Mouse (Mus musculus): Measurements from ENCODE around the gene Scrt2. TPM values are rescaled to one million over a fixed set of nuclear protein-coding genes. Genes with fewer than 3 reads are reported as not detected.
A peak's percentile ranks its signal among the peaks of the same experiment; 100 is the strongest.

Scrt2 gene
- polyA plus RNA-seq, 1 experiment from 2014 or later: 0.06 TPM

GRCm38 (mm10) chr2:152101761-152102160 is 20.4 kb downstream of the Scrt2 start:
- Histone ChIP-seq H3K27me3 (ENCODE audit: control insufficient read depth, insufficient read depth, low read length) (no peaks in the 10 kb centered on the region), H3K4me1 (ENCODE audit: control insufficient read depth, insufficient read depth, low read length) (peaks cover 5% of the 10 kb centered on the region; the same call in 1 of the 2 replicates), H3K9me3 (replicated peaks; ENCODE audit: control insufficient read depth, low read length) (no peaks in the 10 kb centered on the region), H3K4me2 (ENCODE audit: low read depth, low read length) (no peak overlapping the region), H3K4me3 (replicated peaks; ENCODE audit: low read length) (no peak overlapping the region), H3K27ac (ENCODE audit: low read length) (no peak overlapping the region), H3K36me3 (ENCODE audit: control insufficient read depth, insufficient read depth, low read length) (no peaks in the 10 kb centered on the region), H3K9ac (ENCODE audit: low read length) (no peak overlapping the region)
- no peak for ATAC-seq (ENCODE audit: insufficient read depth, low FRiP score)
- WGBS: 67% methylated on average over 13 of the region's 13 CpGs

GRCm38 (mm10) chr2:152102369-152102768 is 21.0 kb downstream of the Scrt2 start:
- Histone ChIP-seq H3K9me3 (replicated peaks; ENCODE audit: control insufficient read depth, low read length) (no peaks in the 10 kb centered on the region), H3K4me3 (replicated peaks; ENCODE audit: low read length) (no peak overlapping the region), H3K27me3 (ENCODE audit: control insufficient read depth, insufficient read depth, low read length) (no peaks in the 10 kb centered on the region), H3K4me1 (ENCODE audit: control insufficient read depth, insufficient read depth, low read length) (peaks cover 5% of the 10 kb centered on the region; the same call in 1 of the 2 replicates), H3K27ac (ENCODE audit: low read length) (no peak overlapping the region), H3K36me3 (ENCODE audit: control insufficient read depth, insufficient read depth, low read length) (no peaks in the 10 kb centered on the region), H3K4me2 (ENCODE audit: low read depth, low read length) (no peak overlapping the region), H3K9ac (ENCODE audit: low read length) (no peak overlapping the region)
- ATAC-seq (ENCODE audit: insufficient read depth, low FRiP score): no peak
- 49% methylated on average over 6 of the region's 6 CpGs for WGBS

- Histone ChIP-seq H3K27ac (ENCODE audit: low read length) (0 out of 2 replicates have a peak overlapping the region, but pooled peaks have one; percentile 34), H3K4me1 (ENCODE audit: control insufficient read depth, insufficient read depth, low read length) (peaks cover 5% of the 10 kb centered on the region; the same call in 1 of the 2 replicates), H3K4me3 (replicated peaks; ENCODE audit: low read length) (peak overlapping the region; percentile 79), H3K36me3 (ENCODE audit: control insufficient read depth, insufficient read depth, low read length) (no peaks in the 10 kb centered on the region), H3K9ac (ENCODE audit: low read length) (peak overlapping the region; percentile 89), H3K9me3 (replicated peaks; ENCODE audit: control insufficient read depth, low read length) (no peaks in the 10 kb centered on the region), H3K27me3 (ENCODE audit: control insufficient read depth, insufficient read depth, low read length) (no peaks in the 10 kb centered on the region), H3K4me2 (ENCODE audit: low read depth, low read length) (peak overlapping the region; percentile 84)
- 19% methylated on average over 17 of the region's 17 CpGs for WGBS
- ATAC-seq (ENCODE audit: insufficient read depth, low FRiP score): no peak; the same call in 1 of the 2 replicates
Measured at GRCm38 (mm10) chr2:152104711-152105317, 23.5 kb downstream of the Scrt2 start.

GRCm38 (mm10) chr2:152105318-152106224 is 24.2 kb downstream of the Scrt2 start, which contains the start of gene Srxn1:
TSS of gene Srxn1 (plus strand) at chr2:152105516.
- ATAC-seq (ENCODE audit: insufficient read depth, low FRiP score): peak; percentile 91
- no peaks in the 10 kb centered on the region for H3K9me3 ChIP-seq (replicated peaks; ENCODE audit: control insufficient read depth, low read length)
- H3K27me3 ChIP-seq (ENCODE audit: control insufficient read depth, insufficient read depth, low read length): no peaks in the 10 kb centered on the region
- peak within 1 kb of the TSS; percentile 89 for H3K9ac ChIP-seq (ENCODE audit: low read length)
- H3K4me2 ChIP-seq (ENCODE audit: low read depth, low read length): peak within 1 kb of the TSS; percentile 84
- peaks cover 5% of the 10 kb centered on the region; the same call in 1 of the 2 replicates for H3K4me1 ChIP-seq (ENCODE audit: control insufficient read depth, insufficient read depth, low read length)
- 1% methylated on average over 83 of the region's 84 CpGs for WGBS
- 0 out of 2 replicates have a peak within 1 kb of the TSS, but pooled peaks have one; percentile 34 for H3K27ac ChIP-seq (ENCODE audit: low read length)
- H3K4me3 ChIP-seq (replicated peaks; ENCODE audit: low read length): peak within 1 kb of the TSS; percentile 79
- H3K36me3 ChIP-seq (ENCODE audit: control insufficient read depth, insufficient read depth, low read length): no peaks in the 10 kb centered on the region

GRCm38 (mm10) chr2:152106225-152106595 is 24.9 kb downstream of the Scrt2 start:
- Histone ChIP-seq H3K4me3 (replicated peaks; ENCODE audit: low read length) (peak overlapping the region; percentile 79), H3K9ac (ENCODE audit: low read length) (no peak overlapping the region; the same call in 1 of the 2 replicates), H3K27me3 (ENCODE audit: control insufficient read depth, insufficient read depth, low read length) (no peaks in the 10 kb centered on the region), H3K4me2 (ENCODE audit: low read depth, low read length) (peak overlapping the region; percentile 84), H3K36me3 (ENCODE audit: control insufficient read depth, insufficient read depth, low read length) (no peaks in the 10 kb centered on the region), H3K9me3 (replicated peaks; ENCODE audit: control insufficient read depth, low read length) (no peaks in the 10 kb centered on the region), H3K27ac (ENCODE audit: low read length) (no peak overlapping the region), H3K4me1 (ENCODE audit: control insufficient read depth, insufficient read depth, low read length) (peaks cover 5% of the 10 kb centered on the region; the same call in 1 of the 2 replicates)
- ATAC-seq (ENCODE audit: insufficient read depth, low FRiP score): no peak
- WGBS: 86% methylated on average over 3 of the region's 3 CpGs

GRCm38 (mm10) chr2:152106597-152106996 is 25.3 kb downstream of the Scrt2 start:
- Histone ChIP-seq H3K4me3 (replicated peaks; ENCODE audit: low read length) (no peak overlapping the region), H3K27ac (ENCODE audit: low read length) (no peak overlapping the region), H3K4me1 (ENCODE audit: control insufficient read depth, insufficient read depth, low read length) (peaks cover 5% of the 10 kb centered on the region; the same call in 1 of the 2 replicates), H3K9me3 (replicated peaks; ENCODE audit: control insufficient read depth, low read length) (no peaks in the 10 kb centered on the region), H3K4me2 (ENCODE audit: low read depth, low read length) (no peak overlapping the region), H3K27me3 (ENCODE audit: control insufficient read depth, insufficient read depth, low read length) (no peaks in the 10 kb centered on the region), H3K9ac (ENCODE audit: low read length) (no peak overlapping the region), H3K36me3 (ENCODE audit: control insufficient read depth, insufficient read depth, low read length) (no peaks in the 10 kb centered on the region)
- ATAC-seq (ENCODE audit: insufficient read depth, low FRiP score): no peak
- 94% methylated on average over 10 of the region's 10 CpGs for WGBS

- ATAC-seq (ENCODE audit: insufficient read depth, low FRiP score): no peak
- no peak overlapping the region for H3K4me3 ChIP-seq (replicated peaks; ENCODE audit: low read length)
- 82% methylated on average over 7 of the region's 7 CpGs for WGBS
Measured at GRCm38 (mm10) chr2:152108702-152109101, 27.4 kb downstream of the Scrt2 start.

GRCm38 (mm10) chr2:152109386-152109785 is 28.1 kb downstream of the Scrt2 start:
- Histone ChIP-seq H3K27me3 (ENCODE audit: control insufficient read depth, insufficient read depth, low read length) (no peaks in the 10 kb centered on the region), H3K9ac (ENCODE audit: low read length) (no peak overlapping the region), H3K36me3 (ENCODE audit: control insufficient read depth, insufficient read depth, low read length) (no peaks in the 10 kb centered on the region), H3K4me3 (replicated peaks; ENCODE audit: low read length) (no peak overlapping the region), H3K4me2 (ENCODE audit: low read depth, low read length) (no peak overlapping the region), H3K4me1 (ENCODE audit: control insufficient read depth, insufficient read depth, low read length) (peaks cover 6% of the 10 kb centered on the region; the same call in 1 of the 2 replicates), H3K27ac (ENCODE audit: low read length) (no peak overlapping the region), H3K9me3 (replicated peaks; ENCODE audit: control insufficient read depth, low read length) (no peaks in the 10 kb centered on the region)
- WGBS: 81% methylated on average over 5 of the region's 5 CpGs
- ATAC-seq (ENCODE audit: insufficient read depth, low FRiP score): no peak

More at GRCm38 (mm10) chr2:152108702-152109101, 27.4 kb downstream of the Scrt2 start:
- Histone ChIP-seq H3K27me3 (ENCODE audit: control insufficient read depth, insufficient read depth, low read length) (no peaks in the 10 kb centered on the region), H3K4me2 (ENCODE audit: low read depth, low read length) (no peak overlapping the region), H3K36me3 (ENCODE audit: control insufficient read depth, insufficient read depth, low read length) (no peaks in the 10 kb centered on the region), H3K27ac (ENCODE audit: low read length) (no peak overlapping the region), H3K9ac (ENCODE audit: low read length) (no peak overlapping the region), H3K9me3 (replicated peaks; ENCODE audit: control insufficient read depth, low read length) (no peaks in the 10 kb centered on the region), H3K4me1 (ENCODE audit: control insufficient read depth, insufficient read depth, low read length) (peaks cover 5% of the 10 kb centered on the region; the same call in 1 of the 2 replicates)

GRCm38 (mm10) chr2:152111311-152111710 is 30.0 kb downstream of the Scrt2 start:
- Histone ChIP-seq H3K9ac (ENCODE audit: low read length) (no peak overlapping the region), H3K27ac (ENCODE audit: low read length) (no peak overlapping the region), H3K27me3 (ENCODE audit: control insufficient read depth, insufficient read depth, low read length) (no peaks in the 10 kb centered on the region), H3K4me1 (ENCODE audit: control insufficient read depth, insufficient read depth, low read length) (peaks cover 6% of the 10 kb centered on the region; the same call in 1 of the 2 replicates), H3K9me3 (replicated peaks; ENCODE audit: control insufficient read depth, low read length) (no peaks in the 10 kb centered on the region), H3K4me3 (replicated peaks; ENCODE audit: low read length) (no peak overlapping the region), H3K4me2 (ENCODE audit: low read depth, low read length) (no peak overlapping the region), H3K36me3 (ENCODE audit: control insufficient read depth, insufficient read depth, low read length) (no peaks in the 10 kb centered on the region)
- 60% methylated on average over 2 of the region's 2 CpGs for whole genome bisulfite sequencing
- ATAC-seq (ENCODE audit: insufficient read depth, low FRiP score): no peak
